Mouse (Mus musculus) megakaryocyte-erythroid progenitor cell, adult 5-6 weeks (primary cell): Measurements from ENCODE around the gene Pkd1. TPM values are rescaled to one million over a fixed set of nuclear protein-coding genes. Genes with fewer than 3 reads are reported as not detected.
A peak's percentile ranks its signal among the peaks of the same experiment; 100 is the strongest.

Source experiments
- ATAC-seq: replicated peaks from 2 replicates; pipeline ENCODE4 v1.8.0; 2016; ENCODE audit warnings: mild to moderate bottlenecking, inconsistent platforms; ENCODE audit not compliant: severe bottlenecking, poor library complexity, low FRiP score, low TSS enrichment
- total RNA-seq, 2 experiments: library from RNA; stranded (forward) in 1 of 2; stranded (reverse) in 1 of 2; fragments of 200-1000, 215-1000 nt in 1 of 2; fragments of >200 nt in 1 of 2; fragmentation: Nextera tagmentation in 1 of 2; gene quantifications; 2 replicates each; pipeline ENCODE4 v1.2.3; 2014 to 2017

Gene Pkd1
- total RNA-seq, 2 experiments from 2014 or later = 5.4 to 20.5 TPM

DNA sequence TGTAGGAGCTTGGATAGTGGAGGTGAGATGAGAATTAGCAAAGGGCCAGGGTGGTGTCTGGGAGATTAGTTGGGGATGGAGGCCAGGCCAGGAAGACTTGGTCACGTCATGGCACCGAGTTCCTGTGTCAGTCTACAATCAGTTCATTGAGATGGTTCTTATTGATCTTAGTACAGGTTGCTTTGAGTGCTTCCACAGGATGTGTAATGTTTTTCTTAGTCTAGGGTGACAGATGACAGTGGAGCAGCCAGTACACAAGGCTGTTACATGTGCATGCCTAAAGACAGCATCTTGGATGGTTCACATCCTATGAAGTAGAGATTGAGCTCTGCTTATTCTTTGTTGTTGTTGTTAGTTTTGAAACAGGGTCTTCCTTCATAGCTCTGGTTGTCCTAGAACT lies 12.0 kb downstream of the Pkd1 start:
- ATAC-seq = no peak

DNA sequence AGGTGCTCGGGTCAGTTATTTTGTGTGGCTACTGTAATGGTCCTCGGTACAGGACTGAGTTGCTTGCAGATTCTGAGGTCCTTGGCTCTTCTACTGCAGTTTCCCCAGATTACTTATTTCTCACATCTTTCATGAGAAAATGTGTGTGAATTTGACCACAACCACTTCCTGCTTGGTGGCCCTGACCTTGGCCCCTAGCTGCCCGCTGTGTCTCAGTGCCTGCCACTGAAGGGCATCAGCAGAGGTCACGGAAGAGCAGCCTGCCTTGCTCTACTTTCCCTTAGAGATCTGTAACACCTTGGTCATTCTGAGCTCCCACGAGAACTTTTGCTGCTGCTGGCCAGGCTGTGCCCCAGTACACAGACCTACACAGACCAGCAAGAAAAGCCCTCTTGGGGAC lies 14.0 kb downstream of the Pkd1 start:
- ATAC-seq = no peak

DNA sequence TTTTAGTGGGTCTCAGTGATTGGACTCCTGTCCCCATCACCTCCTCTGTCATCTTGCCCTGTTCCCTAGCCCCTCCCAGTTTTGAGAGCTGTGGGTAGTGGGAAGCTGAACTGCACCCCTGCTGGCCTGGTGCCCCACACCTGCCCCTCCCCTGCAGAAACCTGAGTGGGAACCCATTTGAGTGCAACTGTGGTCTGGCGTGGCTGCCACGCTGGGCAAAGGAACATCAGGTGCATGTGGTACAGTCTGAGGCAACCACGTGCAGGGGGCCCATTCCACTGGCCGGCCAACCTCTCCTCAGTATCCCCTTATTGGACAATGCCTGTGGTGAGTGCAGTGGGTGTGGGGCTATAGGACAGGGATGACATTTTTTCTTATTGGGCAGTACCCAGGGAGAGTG lies 14.8 kb downstream of the Pkd1 start:
- ATAC-seq = no peak

DNA sequence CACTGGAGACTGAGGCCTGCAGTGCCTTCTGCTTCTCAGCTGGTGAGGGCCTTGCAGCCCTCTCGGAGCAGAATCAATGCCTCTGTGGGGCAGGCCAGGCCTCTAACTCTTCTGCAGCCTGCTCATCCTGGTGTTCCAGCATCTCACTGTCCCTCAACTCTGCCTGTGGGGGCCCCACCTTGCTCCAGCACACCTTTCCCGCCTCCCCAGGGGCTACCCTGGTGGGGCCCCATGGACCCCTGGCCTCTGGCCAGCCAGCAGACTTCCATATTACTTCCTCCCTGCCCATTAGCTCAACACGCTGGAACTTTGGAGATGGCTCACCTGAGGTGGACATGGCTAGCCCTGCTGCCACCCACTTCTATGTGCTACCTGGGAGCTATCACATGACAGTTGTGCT lies 15.5 kb downstream of the Pkd1 start:
- ATAC-seq = no peak

DNA sequence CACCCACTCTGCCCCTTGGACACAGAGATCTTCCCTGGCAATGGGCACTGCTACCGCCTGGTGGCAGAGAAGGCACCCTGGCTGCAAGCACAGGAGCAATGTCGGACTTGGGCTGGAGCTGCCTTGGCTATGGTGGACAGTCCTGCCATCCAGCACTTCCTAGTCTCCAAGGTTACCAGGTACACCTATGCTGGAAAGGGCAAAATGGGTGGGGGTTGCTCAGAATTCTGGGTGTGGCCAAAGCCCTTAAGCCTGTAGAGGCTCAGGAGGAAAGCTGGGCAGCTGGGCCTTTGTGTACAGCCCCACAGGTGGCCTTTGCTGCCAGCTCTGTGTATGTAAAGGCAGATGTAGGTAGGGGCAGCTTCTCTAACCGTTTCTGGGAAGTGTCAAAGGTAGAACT lies 16.2 kb downstream of the Pkd1 start:
- ATAC-seq = no peak

DNA sequence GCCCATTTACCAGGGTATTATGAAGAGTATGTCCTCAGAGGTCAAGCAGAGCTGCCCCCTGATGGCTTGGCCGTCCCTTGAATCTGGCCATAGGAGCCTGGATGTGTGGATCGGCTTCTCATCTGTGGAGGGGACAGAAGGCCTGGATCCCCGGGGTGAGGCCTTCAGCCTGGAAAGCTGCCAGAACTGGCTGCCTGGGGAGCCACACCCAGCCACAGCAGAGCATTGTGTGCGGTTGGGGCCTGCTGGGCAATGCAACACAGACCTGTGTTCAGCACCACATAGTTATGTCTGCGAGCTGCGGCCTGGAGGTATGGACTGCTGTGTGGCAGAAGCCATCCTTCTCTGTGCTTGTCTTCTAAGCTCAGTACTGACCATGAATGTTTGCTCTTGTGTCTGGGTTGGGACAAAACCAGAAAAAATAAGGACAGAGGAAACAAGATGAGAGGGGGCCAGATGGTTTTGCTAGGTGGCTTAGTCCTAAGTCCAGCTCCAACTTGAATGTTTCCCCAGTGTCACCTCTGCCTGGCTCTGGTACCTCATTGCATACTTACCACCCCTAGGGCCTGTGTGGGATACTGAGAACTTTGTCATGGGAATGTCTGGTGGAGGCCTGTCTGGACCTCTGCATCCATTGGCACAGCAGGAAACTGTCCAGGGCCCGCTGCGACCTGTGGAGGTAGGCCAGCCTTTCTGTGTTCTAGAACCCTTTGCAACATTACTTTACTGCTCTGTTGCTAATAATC lies 17.6 kb downstream of the Pkd1 start:
- peak; percentile 87 for ATAC-seq

DNA sequence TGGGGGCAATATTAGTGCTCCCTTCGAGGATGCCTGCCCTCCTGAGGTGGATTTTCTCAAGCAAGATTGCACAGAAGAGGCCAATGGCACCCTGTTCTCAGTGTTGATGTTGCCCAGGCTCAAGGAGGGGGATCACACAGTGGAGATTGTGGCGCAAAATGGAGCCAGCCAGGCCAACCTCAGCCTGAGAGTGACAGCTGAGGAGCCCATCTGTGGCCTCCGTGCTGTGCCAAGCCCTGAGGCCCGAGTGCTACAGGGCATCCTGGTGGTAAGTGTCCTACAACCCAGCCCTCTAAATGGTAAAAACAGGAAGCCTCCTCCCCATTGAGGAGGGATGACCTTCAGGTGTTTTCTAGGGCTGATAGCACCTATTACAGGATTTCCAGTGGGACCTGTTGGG lies 20.2 kb downstream of the Pkd1 start:
- no peak for ATAC-seq

DNA sequence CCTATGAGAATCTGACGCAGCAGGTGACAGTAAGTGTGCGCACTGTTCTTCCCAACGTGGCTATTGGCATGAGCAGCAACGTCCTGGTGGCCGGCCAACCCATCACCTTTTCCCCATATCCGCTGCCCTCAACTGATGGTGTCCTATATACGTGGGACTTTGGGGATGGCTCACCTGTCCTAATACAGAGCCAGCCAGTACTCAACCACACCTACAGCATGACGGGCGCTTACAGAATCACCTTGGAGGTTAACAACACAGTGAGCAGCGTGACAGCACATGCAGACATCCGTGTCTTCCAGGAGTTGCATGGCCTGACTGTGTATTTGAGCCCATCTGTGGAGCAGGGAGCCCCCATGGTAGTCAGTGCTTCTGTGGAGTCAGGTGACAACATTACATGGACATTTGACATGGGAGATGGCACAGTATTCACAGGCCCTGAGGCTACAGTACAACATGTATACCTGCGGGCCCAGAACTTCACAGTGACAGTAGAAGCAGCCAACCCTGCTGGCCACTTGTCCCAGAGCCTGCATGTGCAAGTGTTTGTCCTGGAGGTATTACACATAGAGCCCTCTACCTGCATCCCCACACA lies 23.1 kb downstream of the Pkd1 start:
- ATAC-seq = no peak

DNA sequence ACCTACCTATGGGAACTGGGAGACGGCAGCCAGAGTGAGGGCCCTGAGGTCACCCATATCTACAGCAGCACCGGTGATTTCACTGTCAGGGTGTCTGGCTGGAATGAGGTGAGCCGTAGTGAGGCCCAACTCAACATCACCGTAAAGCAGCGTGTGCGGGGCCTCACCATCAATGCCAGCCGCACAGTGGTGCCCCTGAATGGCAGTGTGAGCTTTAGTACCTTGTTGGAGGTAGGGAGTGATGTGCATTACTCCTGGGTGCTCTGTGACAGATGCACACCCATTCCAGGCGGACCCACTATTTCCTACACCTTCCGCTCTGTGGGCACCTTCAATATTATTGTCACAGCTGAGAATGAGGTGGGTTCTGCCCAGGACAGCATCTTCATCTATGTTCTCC lies 24.2 kb downstream of the Pkd1 start:
- ATAC-seq = 0 out of 2 replicates have a peak, but pooled peaks have one; percentile 4

DNA sequence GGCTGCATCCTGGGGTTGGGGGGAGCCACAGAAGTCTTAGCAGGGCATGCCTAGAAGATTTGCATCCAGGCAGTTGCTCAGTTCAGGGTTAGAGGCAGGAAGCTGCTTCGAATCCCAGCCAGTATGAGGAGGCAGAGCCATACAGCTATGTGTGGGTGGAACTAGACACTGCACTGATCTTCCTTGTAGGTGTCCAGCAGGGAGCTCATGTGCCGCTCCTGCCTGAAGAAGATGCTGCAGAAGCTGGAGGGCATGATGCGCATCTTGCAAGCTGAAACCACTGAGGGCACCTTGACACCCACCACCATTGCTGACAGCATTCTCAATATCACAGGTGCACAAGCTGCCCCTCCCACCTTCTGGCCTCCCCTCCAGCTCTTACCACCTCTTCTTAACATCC lies 29.9 kb downstream of the Pkd1 start:
- no peak for ATAC-seq

DNA sequence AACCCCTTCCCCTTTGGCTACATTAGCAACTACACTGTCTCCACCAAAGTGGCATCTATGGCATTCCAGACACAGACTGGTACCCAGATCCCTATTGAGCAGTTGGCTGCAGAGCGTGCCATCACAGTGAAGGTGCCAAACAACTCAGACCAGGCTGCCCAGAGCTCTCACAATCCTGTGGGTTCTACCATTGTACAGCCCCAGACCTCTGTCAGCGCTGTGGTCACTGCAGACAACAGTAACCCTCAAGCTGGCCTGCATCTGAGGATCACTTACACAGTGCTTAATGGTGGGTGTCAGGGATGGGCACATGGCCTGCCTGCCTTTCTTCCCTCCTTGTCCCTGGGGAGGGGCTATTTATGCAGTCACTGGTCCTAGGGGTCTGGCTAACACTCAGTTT lies 30.7 kb downstream of the Pkd1 start:
- ATAC-seq = no peak

DNA sequence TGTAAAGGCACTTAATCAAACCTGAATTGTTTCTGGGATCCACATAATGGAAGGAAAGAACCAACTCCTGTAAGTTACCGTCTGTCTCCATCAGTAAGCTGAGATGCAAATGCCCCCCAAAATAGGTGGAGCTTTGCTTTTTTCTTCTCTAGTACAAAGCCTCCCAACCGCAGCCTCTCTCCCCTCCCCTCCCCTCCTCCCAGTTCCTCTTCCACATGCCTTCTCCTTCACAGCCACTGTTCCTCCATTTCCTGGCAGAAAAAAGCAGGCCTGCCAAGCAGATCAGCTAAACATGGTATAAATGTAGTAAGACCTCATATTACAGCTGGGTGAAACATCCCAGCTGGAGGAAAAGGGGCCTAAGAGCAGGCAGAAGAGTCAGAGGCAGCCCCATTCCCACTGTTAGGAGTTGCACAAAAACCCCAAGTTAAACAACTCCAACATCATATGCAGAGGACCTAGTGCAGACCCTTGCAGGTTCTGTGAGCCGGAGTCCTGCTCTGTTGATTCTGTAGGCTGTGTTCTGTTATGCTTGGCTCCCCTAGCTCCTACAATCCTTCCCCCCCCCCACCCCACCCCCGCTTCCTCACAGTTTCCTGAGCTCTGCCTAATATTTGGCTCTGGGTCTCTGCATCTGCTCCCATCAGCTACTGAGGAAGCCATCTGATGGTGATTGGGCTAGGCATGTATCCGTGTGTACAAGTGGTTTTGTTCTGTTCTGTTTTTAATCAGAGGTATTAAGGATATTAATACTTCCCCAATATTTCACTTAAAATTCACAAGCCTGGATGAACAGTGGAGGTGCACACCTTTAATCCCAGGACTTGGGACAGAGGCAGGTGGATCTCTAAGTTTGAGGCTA lies 34.2 kb downstream of the Pkd1 start:
- ATAC-seq = no peak

DNA sequence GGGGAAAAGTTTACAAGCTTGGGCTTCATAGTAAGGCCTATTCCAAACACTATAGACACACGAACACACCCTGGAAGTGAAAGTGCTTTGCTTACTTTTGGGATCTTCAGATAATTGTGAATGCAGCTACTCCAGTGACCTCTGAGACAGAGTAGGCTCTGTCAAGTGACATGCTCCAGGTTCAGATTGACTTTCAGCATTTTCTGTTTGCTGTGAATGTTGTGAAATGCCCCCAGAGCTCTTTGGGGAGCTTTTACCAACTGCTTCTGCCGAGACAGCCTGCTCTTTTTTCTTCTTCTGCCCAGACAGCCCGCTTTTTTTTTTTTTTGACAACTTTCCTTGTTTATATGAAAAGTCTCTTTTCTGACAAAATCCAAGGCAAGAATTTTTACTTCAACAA lies 34.9 kb downstream of the Pkd1 start:
- ATAC-seq = no peak

DNA sequence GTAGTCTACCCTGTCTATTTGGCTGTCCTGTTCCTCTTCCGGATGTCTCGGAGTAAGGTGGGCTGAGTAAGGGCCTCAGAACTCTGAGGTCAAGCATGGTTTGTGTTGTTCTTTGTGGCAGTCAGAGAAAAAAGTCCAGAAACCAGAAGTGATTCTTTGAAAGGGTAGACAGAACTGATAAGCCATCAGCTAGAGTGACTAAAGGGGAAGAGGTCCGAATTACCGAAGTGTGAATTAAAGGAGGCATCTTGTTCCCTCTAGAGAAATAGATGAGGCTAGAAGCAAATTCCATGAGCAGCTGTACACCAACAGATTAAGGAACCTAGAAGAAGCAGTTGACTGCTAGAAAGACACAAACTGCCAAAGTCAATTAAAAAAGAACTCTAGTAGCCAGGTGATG lies 36.9 kb downstream of the Pkd1 start:
- ATAC-seq = no peak

DNA sequence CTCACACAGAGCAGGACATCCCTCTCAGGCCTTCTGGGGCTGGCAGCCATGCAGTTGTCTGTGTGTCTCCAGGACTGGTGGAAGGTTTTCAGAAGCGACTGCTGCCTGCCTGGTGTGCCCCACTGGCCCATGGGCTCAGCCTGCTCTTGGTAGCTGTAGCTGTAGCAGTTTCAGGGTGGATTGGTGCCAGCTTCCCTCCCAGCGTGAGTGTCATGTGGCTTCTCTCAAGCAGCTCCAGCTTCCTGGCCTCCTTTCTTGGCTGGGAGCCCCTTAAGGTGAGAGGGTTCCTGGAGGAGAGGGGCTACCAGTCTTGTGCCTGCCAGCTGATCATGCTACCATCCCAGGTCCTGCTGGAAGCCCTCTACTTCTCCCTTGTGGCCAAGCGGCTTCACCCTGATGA lies 41.3 kb downstream of the Pkd1 start:
- no peak for ATAC-seq

DNA sequence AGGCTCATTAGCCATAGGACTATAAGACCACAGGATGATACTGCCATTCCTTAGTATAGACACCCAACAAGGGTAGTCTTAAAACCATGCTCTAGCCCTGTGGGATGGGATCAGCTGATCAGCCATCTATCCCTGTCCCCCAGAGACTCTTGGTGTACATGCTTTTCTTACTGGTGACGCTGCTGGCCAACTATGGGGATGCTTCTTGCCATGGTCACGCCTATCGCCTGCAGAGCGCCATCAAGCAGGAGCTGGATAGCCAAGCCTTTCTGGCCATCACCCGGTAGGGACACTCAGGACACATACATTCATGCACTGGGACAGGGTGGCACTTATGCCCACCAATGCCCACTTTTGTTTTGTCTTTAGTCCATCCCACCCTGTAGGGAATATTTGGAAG lies 42.1 kb downstream of the Pkd1 start:
- ATAC-seq = no peak

DNA sequence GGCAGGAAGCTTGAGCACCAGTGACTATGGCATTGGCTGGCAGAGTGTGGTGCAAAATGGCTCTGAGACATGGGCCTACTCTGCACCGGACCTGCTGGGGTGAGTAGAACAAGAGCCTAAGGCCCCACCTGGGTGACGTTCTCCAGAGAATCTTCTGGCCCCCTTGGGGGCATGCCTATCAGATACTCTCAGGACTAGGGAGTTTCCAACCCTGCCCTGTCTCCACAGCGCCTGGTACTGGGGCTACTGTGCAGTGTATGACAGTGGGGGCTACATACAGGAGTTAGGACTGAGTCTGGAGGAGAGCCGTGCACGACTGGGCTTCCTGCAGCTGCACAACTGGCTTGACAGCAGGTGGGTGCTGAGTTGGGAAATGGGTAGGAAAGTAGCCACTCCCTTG lies 43.6 kb downstream of the Pkd1 start:
- no peak for ATAC-seq

DNA sequence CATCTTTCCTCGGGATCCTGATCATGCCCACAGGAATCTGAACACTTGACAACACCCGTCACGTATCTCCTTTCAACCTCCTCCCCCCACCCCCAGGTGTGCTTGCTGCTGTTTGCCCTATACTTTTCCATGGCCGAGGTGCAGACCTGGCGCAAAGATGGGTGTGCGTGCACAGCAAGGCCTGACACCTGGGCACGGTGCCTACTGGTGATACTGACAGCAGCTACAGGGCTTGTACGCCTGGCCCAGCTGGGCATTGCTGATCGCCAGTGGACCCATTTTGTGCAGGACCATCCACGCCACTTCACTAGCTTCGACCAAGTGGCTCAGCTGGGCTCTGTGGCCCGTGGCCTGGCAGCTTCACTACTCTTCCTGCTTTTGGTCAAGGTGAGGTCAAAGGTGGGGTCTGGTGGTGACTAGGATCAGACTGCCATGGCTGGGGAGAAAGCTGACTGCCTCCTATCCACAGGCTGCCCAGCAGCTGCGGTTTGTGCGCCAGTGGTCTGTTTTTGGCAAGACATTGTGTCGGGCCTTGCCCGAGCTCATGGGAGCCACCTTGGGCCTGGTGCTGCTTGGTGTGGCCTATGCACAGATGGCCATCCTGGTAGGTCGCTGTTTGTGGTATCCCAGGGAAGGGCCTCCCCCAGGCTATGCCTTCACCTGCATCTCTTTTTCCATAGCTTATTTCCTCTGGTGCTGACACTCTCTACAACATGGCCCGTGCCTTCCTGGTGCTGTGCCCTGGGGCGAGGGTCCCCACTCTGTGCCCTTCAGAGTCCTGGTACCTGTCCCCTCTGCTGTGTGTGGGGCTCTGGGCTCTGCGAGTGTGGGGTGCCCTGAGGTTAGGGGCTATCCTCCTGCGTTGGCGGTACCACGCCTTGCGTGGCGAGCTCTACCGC lies 44.6 kb downstream of the Pkd1 start:
- ATAC-seq = no peak
